Mouse (Mus musculus) heart, adult 10 weeks (tissue): ENCODE measurements around the gene Cdk7. TPM values are rescaled to one million over a fixed set of nuclear protein-coding genes. Genes with fewer than 3 reads are reported as not detected.

Source experiments
- polyA plus RNA-seq: library from polyadenylated mRNA; stranded (reverse); fragments of 350-450 nt; fragmentation: Illumina TruSeq; extraction: RNeasy Lipid Tissue Mini Kit (QIAGEN cat#74804); gene quantifications from one replicate; pipeline ENCODE4 v1.2.3, GENCODE M21; 2014; ENCODE audit warnings: low read depth, low replicate concordance

Gene Cdk7
- polyA plus RNA-seq = 29.4 TPM

GRCm38 (mm10) chr13:100730861-100731176, at the start of gene Cdk7:
Cdk7 (minus strand) TSS chr13:100730939.

DNA sequence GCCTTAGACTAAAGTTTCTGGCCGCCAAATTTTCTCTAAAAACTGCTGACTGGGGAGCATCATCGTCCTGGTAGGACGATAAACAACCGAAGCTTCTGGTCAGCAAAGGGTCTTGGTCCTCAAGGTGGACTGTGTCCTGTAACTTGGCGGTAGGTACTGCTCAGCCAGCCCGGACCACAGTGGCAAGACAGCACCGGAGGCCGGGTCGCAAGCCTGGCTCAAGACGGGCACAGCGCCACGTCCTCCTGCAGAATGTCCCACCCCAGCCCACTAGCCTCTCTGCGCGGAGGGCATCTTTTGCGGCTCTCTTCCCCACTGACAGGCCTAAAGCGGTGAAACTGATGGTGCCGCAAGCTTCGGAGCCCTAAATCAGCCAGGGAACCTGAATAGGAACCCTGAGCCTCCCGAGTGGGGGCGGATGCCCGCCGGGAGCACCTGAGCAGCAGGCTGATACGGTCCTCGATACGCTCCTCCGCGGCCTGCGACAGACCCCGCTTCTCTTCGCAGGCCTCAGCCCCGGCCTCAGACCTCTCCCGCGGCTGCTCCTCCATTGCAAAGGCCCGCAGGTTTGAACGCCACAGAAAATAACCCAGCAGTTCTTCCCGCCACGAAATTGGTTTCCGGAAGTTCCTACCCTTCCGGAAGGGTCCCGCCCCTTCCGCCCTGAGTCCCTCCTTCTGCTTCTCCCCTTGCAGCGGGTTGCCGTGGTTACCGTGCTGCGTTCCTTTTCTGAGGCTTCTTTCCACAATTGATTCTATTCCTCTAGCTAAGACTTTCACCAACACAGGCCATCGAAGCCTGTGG, 44.7 kb upstream of the Cdk7 start, which contains the start of gene Cenph:
TSS of gene Cenph (minus strand) at position 648 of the 804 bp plus-strand sequence.

GRCm38 (mm10) chr13:100744036-100744744, 13.5 kb upstream of the Cdk7 start, which contains the start of gene Mrps36:
Mrps36 (minus strand) TSS chr13:100744659.

DNA sequence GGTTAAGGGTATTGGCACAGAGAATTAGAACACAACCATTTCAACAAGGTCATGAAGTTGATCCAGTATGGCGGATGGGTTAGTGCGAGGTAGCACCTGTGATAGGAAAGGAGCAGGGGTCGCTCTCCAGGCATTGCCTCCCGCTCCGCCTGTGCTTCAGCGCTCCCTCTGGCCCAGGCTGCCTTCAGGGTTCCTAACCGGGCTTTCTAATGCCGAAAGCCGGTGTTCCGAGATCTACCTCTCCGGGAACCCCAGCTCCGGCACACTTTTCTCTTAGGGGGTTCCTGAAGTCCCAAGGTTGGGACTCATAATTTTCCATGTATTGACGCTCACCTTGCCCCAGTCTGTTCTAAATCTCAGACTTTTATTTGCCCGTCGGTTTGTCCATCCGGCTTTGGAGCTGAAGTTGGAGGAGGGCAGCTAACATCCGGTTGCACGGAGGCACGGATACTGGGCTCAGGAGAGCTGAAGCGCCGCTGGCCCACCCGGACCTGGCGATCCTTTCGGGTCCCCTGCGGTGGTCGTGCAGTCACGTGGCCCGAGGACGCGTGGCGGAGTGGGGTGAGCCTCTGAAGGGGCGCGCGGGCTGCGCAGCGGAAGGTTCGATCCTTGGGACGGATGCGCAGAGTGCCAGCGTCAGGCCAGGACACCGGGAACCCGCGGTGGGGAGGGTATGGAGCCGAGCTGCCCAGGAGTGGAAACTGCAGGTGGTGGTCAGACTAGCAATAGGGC, 61.3 kb downstream of the Cdk7 start, which contains the start of gene Ccdc125:
TSS of gene Ccdc125 (plus strand) at position 427 of the 732 bp plus-strand sequence.

Other genes with a start within 250 kb of the Cdk7 start
- 25.3 TPM for gene Gtf2h2, start 238.4 kb downstream of the Cdk7 start, polyA plus RNA-seq
- gene Ocln, start 178.2 kb downstream of the Cdk7 start, polyA plus RNA-seq = 0.68 TPM
- 0.45 TPM for gene Marveld2, start 114.0 kb downstream of the Cdk7 start, polyA plus RNA-seq
- 98.4 TPM for gene Ak6, start 80.0 kb downstream of the Cdk7 start, polyA plus RNA-seq
- 20.0 TPM for gene Rad17, start 79.9 kb downstream of the Cdk7 start, polyA plus RNA-seq
- gene Taf9, start 79.4 kb downstream of the Cdk7 start, polyA plus RNA-seq = 4.0 TPM
- gene Ccdc125, start 61.2 kb downstream of the Cdk7 start, polyA plus RNA-seq = 0.79 TPM
- gene Mrps36, start 13.7 kb upstream of the Cdk7 start, polyA plus RNA-seq = 220 TPM
- gene Cenph, start 45.0 kb upstream of the Cdk7 start, polyA plus RNA-seq = not detected
- not detected for gene Ccnb1, start 55.6 kb upstream of the Cdk7 start, polyA plus RNA-seq
- gene Slc30a5, start 102.5 kb upstream of the Cdk7 start, polyA plus RNA-seq = 20.3 TPM